Mouse (Mus musculus) spleen, postnatal 36 days (tissue): ENCODE results near the gene Ppp1r9a.

Experiments used
- DNase-seq, 2 experiments: peaks; one replicate each; pipeline ENCODE4 v3.0.0; 2022; ENCODE audit warnings: low spot score in 2 of 2, mixed read lengths in 1 of 2

The Ppp1r9a gene

GRCm38 (mm10) chr6:5103769-5104168, 201.1 kb downstream of the Ppp1r9a start:
- no peak for DNase-seq

GRCm38 (mm10) chr6:5104238-5104637, 201.5 kb downstream of the Ppp1r9a start:
- no peak for DNase-seq

GRCm38 (mm10) chr6:5108494-5108893, 205.8 kb downstream of the Ppp1r9a start:
- no peak for DNase-seq

- DNase-seq, result peak; percentile 57 to 63
Observed at GRCm38 (mm10) chr6:5109925-5110714, 207.4 kb downstream of the Ppp1r9a start.

GRCm38 (mm10) chr6:5110715-5111048, 208.0 kb downstream of the Ppp1r9a start:
- DNase-seq, result no peak

- DNase-seq, result no peak
Observed at GRCm38 (mm10) chr6:5113103-5113502, 210.4 kb downstream of the Ppp1r9a start.

- DNase-seq, result no peak
Observed at GRCm38 (mm10) chr6:5113734-5114133, 211.0 kb downstream of the Ppp1r9a start.

GRCm38 (mm10) chr6:5114857-5115256, 212.1 kb downstream of the Ppp1r9a start:
- no peak for DNase-seq

GRCm38 (mm10) chr6:5119181-5119910, 216.6 kb downstream of the Ppp1r9a start:
- no peak for DNase-seq

- no peak for DNase-seq
Observed at GRCm38 (mm10) chr6:5120229-5120628, 217.5 kb downstream of the Ppp1r9a start.

GRCm38 (mm10) chr6:5129364-5130093, 226.8 kb downstream of the Ppp1r9a start:
- no peak for DNase-seq

GRCm38 (mm10) chr6:5134986-5135385, 232.3 kb downstream of the Ppp1r9a start:
- DNase-seq, result no peak

- DNase-seq, result no peak
Observed at GRCm38 (mm10) chr6:5136046-5136445, 233.3 kb downstream of the Ppp1r9a start.

- no peak for DNase-seq
Observed at GRCm38 (mm10) chr6:5138875-5139631, 236.3 kb downstream of the Ppp1r9a start.

- no peak for DNase-seq
Observed at GRCm38 (mm10) chr6:5139666-5140065, 236.9 kb downstream of the Ppp1r9a start.

- DNase-seq, result no peak
Observed at GRCm38 (mm10) chr6:5147488-5148142, 244.9 kb downstream of the Ppp1r9a start.

- no peak for DNase-seq
Observed at GRCm38 (mm10) chr6:5149941-5150340, 247.2 kb downstream of the Ppp1r9a start.

- DNase-seq, result no peak
Observed at GRCm38 (mm10) chr6:5151171-5151570, 248.5 kb downstream of the Ppp1r9a start.

- DNase-seq, result no peak
Observed at GRCm38 (mm10) chr6:5152185-5152584, 249.5 kb downstream of the Ppp1r9a start.

GRCm38 (mm10) chr6:5154786-5155185, 252.1 kb downstream of the Ppp1r9a start:
- DNase-seq, result no peak

GRCm38 (mm10) chr6:5155313-5155927, 252.7 kb downstream of the Ppp1r9a start:
- peak; percentile 17 to 49 for DNase-seq
